Mouse (Mus musculus): ENCODE measurements around the gene Diaph3.

DNA sequence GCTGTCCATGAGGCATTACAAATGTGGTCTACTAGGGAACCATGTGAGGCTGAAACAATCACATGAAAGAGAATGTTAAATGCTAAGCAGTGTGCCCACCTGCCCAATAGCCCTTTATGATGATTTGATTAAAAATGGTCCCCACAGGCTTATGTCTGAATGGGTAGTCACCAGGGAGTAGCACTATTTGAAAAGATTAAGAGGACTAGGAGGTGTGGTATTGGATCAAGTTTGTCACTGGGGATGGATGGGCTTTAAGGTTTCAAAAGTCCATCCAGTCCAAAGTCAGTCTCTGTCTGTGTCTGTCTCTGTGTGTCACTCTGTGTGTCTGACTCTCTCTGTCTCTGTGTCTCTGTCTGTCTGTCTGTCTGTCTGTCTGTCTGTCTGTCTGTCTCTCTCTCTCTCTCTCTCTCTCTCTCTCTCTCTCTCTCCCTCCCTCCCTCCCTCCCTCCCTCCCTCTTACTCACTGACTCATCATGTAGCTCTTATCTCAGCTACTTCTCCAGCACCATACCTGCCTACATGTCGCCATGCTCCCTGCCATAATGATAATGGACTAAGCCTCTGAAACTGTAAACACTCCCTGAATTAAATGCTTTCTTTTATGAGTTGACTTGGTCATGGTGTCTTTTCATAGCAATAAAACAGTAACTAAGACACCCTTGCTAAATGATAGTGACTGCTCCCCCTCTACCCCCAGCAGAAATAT is 41.5 kb downstream of the Diaph3 start:
- no peak for TF ChIP-seq CTCF (IDR thresholded peaks at IDR 0.05; ENCODE audit: low read depth)
- TF ChIP-seq EP300 (IDR thresholded peaks at IDR 0.05; ENCODE audit: low read depth), result no peak

Measured in heart, postnatal 0 days (tissue).